Mouse (Mus musculus): ENCODE measurements at regions not wholly inside any gene's neighbourhood (a gene's known extent, or its start where the extent isn't known, plus 50 kb on each side); places are given as distances from the start of the nearest gene placed in this dataset.
A peak's percentile ranks its signal among the peaks of the same experiment; 100 is the strongest.

DNA sequence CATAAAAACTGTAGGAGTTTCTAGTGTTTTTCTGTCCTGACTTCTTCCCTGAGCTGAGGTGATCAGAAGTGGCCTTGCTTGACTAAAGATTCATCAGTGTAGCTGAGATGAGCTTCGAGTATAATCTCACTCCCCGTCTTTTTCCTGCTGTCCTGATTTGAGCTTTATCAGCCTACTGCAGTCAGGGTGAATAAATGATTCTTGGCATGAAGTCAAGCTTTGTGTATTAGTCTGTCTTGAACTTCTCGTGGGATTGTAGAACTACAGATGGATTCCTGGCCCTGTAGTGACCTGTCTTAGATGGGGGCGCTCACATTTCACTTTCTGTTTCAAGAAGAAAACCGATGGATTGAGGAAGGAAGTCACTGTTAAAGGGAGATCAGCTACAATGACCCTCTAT is 405.7 kb upstream of the Arglu1 start:
- Histone ChIP-seq H3K36me3 (ENCODE audit: control insufficient read depth, insufficient read depth, low read length) (no peaks in the 10 kb centered on the region), H3K27me3 (replicated peaks; ENCODE audit: control insufficient read depth, insufficient read depth, low read length) (no peaks in the 10 kb centered on the region), H3K9ac (ENCODE audit: low read depth, low read length) (no peak overlapping the region), H3K9me3 (ENCODE audit: control insufficient read depth, low read length) (no peaks in the 10 kb centered on the region), H3K4me2 (ENCODE audit: low read depth, low read length) (no peak overlapping the region), H3K27ac (ENCODE audit: low read length) (no peak overlapping the region), H3K4me3 (ENCODE audit: low read length) (no peak overlapping the region), H3K4me1 (ENCODE audit: control insufficient read depth, insufficient read depth, low read length) (0 out of 2 replicates have a peak, but pooled peaks cover 8% of the 10 kb centered on the region)
- 46% methylated on average over 5 of the region's 5 CpGs for WGBS
- ATAC-seq, result no peak

DNA sequence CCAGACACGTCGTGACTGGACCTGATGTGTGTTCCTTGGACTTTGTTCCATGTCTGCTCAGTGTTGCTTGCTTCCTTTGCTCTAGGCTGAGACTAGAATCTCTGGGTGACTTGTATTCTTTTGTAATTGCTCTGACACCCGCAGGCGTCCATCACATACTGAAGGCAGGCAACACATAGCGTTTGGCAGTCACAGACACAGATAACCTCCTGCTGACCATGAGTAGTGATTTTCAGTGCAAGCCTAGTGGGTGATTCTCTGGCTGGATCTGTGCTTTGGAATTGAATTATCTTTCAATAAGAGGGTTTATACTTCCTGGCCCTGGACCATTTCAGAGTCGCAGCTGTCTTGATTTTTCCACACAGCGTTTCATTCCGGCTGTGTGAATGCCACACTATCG is 403.7 kb upstream of the Arglu1 start:
- Histone ChIP-seq H3K4me3 (ENCODE audit: low read length) (no peak overlapping the region), H3K9ac (ENCODE audit: low read depth, low read length) (no peak overlapping the region), H3K9me3 (ENCODE audit: control insufficient read depth, low read length) (no peaks in the 10 kb centered on the region), H3K36me3 (ENCODE audit: control insufficient read depth, insufficient read depth, low read length) (no peaks in the 10 kb centered on the region), H3K4me1 (ENCODE audit: control insufficient read depth, insufficient read depth, low read length) (0 out of 2 replicates have a peak, but pooled peaks cover 8% of the 10 kb centered on the region), H3K27ac (ENCODE audit: low read length) (no peak overlapping the region), H3K4me2 (ENCODE audit: low read depth, low read length) (no peak overlapping the region), H3K27me3 (replicated peaks; ENCODE audit: control insufficient read depth, insufficient read depth, low read length) (no peaks in the 10 kb centered on the region)
- no peak for ATAC-seq
- WGBS, result 49% methylated on average over 9 of the region's 9 CpGs

- no peak overlapping the region for H3K4me2 ChIP-seq (ENCODE audit: low read depth, low read length)
- no peak for ATAC-seq
- no peak overlapping the region for H3K27ac ChIP-seq (ENCODE audit: low read length)
- H3K4me1 ChIP-seq (ENCODE audit: control insufficient read depth, insufficient read depth, low read length), result 0 out of 2 replicates have a peak, but pooled peaks cover 8% of the 10 kb centered on the region
- no peaks in the 10 kb centered on the region for H3K9me3 ChIP-seq (ENCODE audit: control insufficient read depth, low read length)
- no peaks in the 10 kb centered on the region for H3K36me3 ChIP-seq (ENCODE audit: control insufficient read depth, insufficient read depth, low read length)
- no peak overlapping the region for H3K9ac ChIP-seq (ENCODE audit: low read depth, low read length)
- no peaks in the 10 kb centered on the region for H3K27me3 ChIP-seq (replicated peaks; ENCODE audit: control insufficient read depth, insufficient read depth, low read length)
- WGBS, result 59% methylated on average over 4 of the region's 4 CpGs
- H3K4me3 ChIP-seq (ENCODE audit: low read length), result no peak overlapping the region
These were observed 403.0 kb upstream of the Arglu1 start for GRCm38 (mm10) chr8:9093356-9093755.

- Histone ChIP-seq H3K4me1 (ENCODE audit: control insufficient read depth, insufficient read depth, low read length) (no peaks in the 10 kb centered on the region), H3K27me3 (replicated peaks; ENCODE audit: control insufficient read depth, insufficient read depth, low read length) (no peaks in the 10 kb centered on the region), H3K9me3 (ENCODE audit: control insufficient read depth, low read length) (no peaks in the 10 kb centered on the region), H3K4me3 (ENCODE audit: low read length) (no peak overlapping the region), H3K27ac (ENCODE audit: low read length) (no peak overlapping the region), H3K9ac (ENCODE audit: low read depth, low read length) (no peak overlapping the region), H3K36me3 (ENCODE audit: control insufficient read depth, insufficient read depth, low read length) (no peaks in the 10 kb centered on the region), H3K4me2 (ENCODE audit: low read depth, low read length) (no peak overlapping the region)
- 68% methylated on average over 4 of the region's 4 CpGs for WGBS
- ATAC-seq, result no peak
These were observed 382.4 kb upstream of the Arglu1 start for GRCm38 (mm10) chr8:9072724-9073123.

DNA sequence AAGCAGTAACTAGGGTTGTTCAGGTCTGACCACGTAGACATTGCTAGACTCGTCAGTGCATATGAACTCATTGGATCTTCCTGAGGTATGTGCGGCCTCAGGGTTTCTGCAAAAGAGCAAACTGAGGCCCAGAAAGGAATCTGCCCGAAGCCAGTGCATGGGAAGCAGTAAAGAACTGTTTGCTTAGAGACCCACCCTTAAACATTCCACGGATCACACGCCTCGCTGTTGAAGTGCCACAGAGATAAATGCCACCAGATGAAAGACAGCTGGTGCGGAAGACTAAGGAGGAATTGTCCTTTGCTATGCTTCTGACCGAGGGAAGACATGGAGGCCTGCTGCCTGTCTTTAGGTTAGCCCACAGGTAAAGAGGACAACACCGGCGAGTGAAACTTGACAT is 382.0 kb upstream of the Arglu1 start:
- H3K9ac ChIP-seq (ENCODE audit: low read depth, low read length), result no peak overlapping the region
- 50% methylated on average over 11 of the region's 11 CpGs for WGBS
- ATAC-seq, result peak; percentile 78

DNA sequence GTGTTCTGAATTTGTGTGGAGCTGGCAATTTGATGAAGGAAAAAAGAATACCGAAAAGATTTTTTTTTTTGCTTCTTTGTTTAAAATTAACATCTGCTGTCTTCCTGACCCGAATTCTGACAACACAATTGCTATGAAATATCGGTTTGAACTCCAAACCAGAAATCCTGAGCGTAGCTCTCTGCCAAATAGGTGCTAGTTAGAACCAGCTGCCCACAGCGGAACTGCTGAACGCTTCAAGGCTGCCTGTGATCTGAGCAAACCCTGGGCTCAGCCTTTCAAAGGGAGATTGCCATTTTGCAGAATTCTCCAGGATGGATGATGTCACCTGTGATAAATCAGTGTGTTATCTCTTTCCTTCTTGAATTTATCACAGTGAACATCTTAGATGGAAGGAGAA is 380.6 kb upstream of the Arglu1 start:
- 0 out of 2 replicates have a peak, but pooled peaks have one; percentile 14 for ATAC-seq

More for the DNA sequence above, 382.0 kb upstream of the Arglu1 start:
- H3K4me3 ChIP-seq (ENCODE audit: low read length), result no peak overlapping the region
- no peaks in the 10 kb centered on the region for H3K9me3 ChIP-seq (ENCODE audit: control insufficient read depth, low read length)
- no peak overlapping the region for H3K27ac ChIP-seq (ENCODE audit: low read length)
- H3K4me1 ChIP-seq (ENCODE audit: control insufficient read depth, insufficient read depth, low read length), result no peaks in the 10 kb centered on the region
- H3K4me2 ChIP-seq (ENCODE audit: low read depth, low read length), result no peak overlapping the region
- no peaks in the 10 kb centered on the region for H3K36me3 ChIP-seq (ENCODE audit: control insufficient read depth, insufficient read depth, low read length)
- H3K27me3 ChIP-seq (replicated peaks; ENCODE audit: control insufficient read depth, insufficient read depth, low read length), result no peaks in the 10 kb centered on the region

GRCm38 (mm10) chr8:9069845-9070244 is 379.5 kb upstream of the Arglu1 start:
- no peak overlapping the region for H3K9ac ChIP-seq (ENCODE audit: low read depth, low read length)
- no peak overlapping the region for H3K27ac ChIP-seq (ENCODE audit: low read length)
- no peaks in the 10 kb centered on the region for H3K9me3 ChIP-seq (ENCODE audit: control insufficient read depth, low read length)
- no peaks in the 10 kb centered on the region for H3K27me3 ChIP-seq (replicated peaks; ENCODE audit: control insufficient read depth, insufficient read depth, low read length)
- no peak overlapping the region for H3K4me2 ChIP-seq (ENCODE audit: low read depth, low read length)
- no peaks in the 10 kb centered on the region for H3K4me1 ChIP-seq (ENCODE audit: control insufficient read depth, insufficient read depth, low read length)
- no peak overlapping the region for H3K4me3 ChIP-seq (ENCODE audit: low read length)
- H3K36me3 ChIP-seq (ENCODE audit: control insufficient read depth, insufficient read depth, low read length), result no peaks in the 10 kb centered on the region
- WGBS, result 41% methylated on average over 7 of the region's 7 CpGs
- ATAC-seq, result peak; percentile 36

More for the DNA sequence above, 380.6 kb upstream of the Arglu1 start:
- Histone ChIP-seq H3K27ac (ENCODE audit: low read length) (no peak overlapping the region), H3K4me3 (ENCODE audit: low read length) (no peak overlapping the region), H3K4me2 (ENCODE audit: low read depth, low read length) (no peak overlapping the region), H3K4me1 (ENCODE audit: control insufficient read depth, insufficient read depth, low read length) (no peaks in the 10 kb centered on the region), H3K9ac (ENCODE audit: low read depth, low read length) (no peak overlapping the region), H3K27me3 (replicated peaks; ENCODE audit: control insufficient read depth, insufficient read depth, low read length) (no peaks in the 10 kb centered on the region), H3K36me3 (ENCODE audit: control insufficient read depth, insufficient read depth, low read length) (no peaks in the 10 kb centered on the region), H3K9me3 (ENCODE audit: control insufficient read depth, low read length) (no peaks in the 10 kb centered on the region)
- 43% methylated on average over 6 of the region's 6 CpGs for WGBS

- H3K9me3 ChIP-seq (ENCODE audit: control insufficient read depth, low read length), result no peaks in the 10 kb centered on the region
- no peaks in the 10 kb centered on the region for H3K4me1 ChIP-seq (ENCODE audit: control insufficient read depth, insufficient read depth, low read length)
- H3K36me3 ChIP-seq (ENCODE audit: control insufficient read depth, insufficient read depth, low read length), result no peaks in the 10 kb centered on the region
- no peak overlapping the region for H3K4me3 ChIP-seq (ENCODE audit: low read length)
- 0 out of 2 replicates have a peak overlapping the region, but pooled peaks have one; percentile 0 for H3K27ac ChIP-seq (ENCODE audit: low read length)
- WGBS, result 53% methylated on average over 1 of the region's 1 CpGs
- H3K9ac ChIP-seq (ENCODE audit: low read depth, low read length), result no peak overlapping the region
- H3K4me2 ChIP-seq (ENCODE audit: low read depth, low read length), result no peak overlapping the region
- ATAC-seq, result peak; percentile 24; the same call in 1 of the 2 replicates
- H3K27me3 ChIP-seq (replicated peaks; ENCODE audit: control insufficient read depth, insufficient read depth, low read length), result no peaks in the 10 kb centered on the region
These were observed 377.4 kb upstream of the Arglu1 start for GRCm38 (mm10) chr8:9067731-9068130.

- no peak overlapping the region for H3K4me2 ChIP-seq (ENCODE audit: low read depth, low read length)
- no peaks in the 10 kb centered on the region for H3K27me3 ChIP-seq (replicated peaks; ENCODE audit: control insufficient read depth, insufficient read depth, low read length)
- no peak overlapping the region for H3K9ac ChIP-seq (ENCODE audit: low read depth, low read length)
- H3K27ac ChIP-seq (ENCODE audit: low read length), result no peak overlapping the region
- 93% methylated on average over 6 of the region's 6 CpGs for WGBS
- no peaks in the 10 kb centered on the region for H3K9me3 ChIP-seq (ENCODE audit: control insufficient read depth, low read length)
- H3K4me1 ChIP-seq (ENCODE audit: control insufficient read depth, insufficient read depth, low read length), result no peaks in the 10 kb centered on the region
- H3K4me3 ChIP-seq (ENCODE audit: low read length), result no peak overlapping the region
- ATAC-seq, result no peak
- H3K36me3 ChIP-seq (ENCODE audit: control insufficient read depth, insufficient read depth, low read length), result no peaks in the 10 kb centered on the region
These were observed 369.8 kb upstream of the Arglu1 start for GRCm38 (mm10) chr8:9060166-9060565.

DNA sequence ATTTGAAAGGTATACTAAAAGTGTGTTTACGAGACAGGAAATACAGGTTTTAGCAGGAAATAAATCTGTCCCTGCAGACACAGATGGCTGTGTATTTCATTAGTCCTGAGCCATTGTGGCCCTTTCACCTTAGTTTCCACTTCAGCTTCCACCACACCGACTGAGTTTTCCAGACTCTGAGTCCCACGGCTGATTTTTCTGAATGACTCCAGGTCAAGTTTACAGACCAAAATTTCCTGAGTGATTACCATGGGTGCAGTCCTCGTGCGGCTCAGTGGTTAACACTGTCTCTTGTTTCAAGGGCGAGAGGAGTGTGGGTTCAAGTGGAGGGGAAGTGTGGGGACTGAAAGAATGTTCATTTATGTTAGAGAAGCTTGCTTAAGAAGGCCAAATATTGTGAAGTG is 365.1 kb upstream of the Arglu1 start:
- no peaks in the 10 kb centered on the region for H3K36me3 ChIP-seq (ENCODE audit: control insufficient read depth, insufficient read depth, low read length)
- no peak overlapping the region for H3K9ac ChIP-seq (ENCODE audit: low read depth, low read length)
- H3K4me1 ChIP-seq (ENCODE audit: control insufficient read depth, insufficient read depth, low read length), result 0 out of 2 replicates have a peak, but pooled peaks cover 6% of the 10 kb centered on the region
- H3K27ac ChIP-seq (ENCODE audit: low read length), result no peak overlapping the region
- no peaks in the 10 kb centered on the region for H3K9me3 ChIP-seq (ENCODE audit: control insufficient read depth, low read length)
- H3K27me3 ChIP-seq (replicated peaks; ENCODE audit: control insufficient read depth, insufficient read depth, low read length), result no peaks in the 10 kb centered on the region
- H3K4me3 ChIP-seq (ENCODE audit: low read length), result no peak overlapping the region
- ATAC-seq, result no peak
- 63% methylated on average over 6 of the region's 6 CpGs for WGBS
- H3K4me2 ChIP-seq (ENCODE audit: low read depth, low read length), result no peak overlapping the region

Measured in intestine, embryonic 16.5 days (tissue).